In genomic region chr2:152820369-152820768, GRCm38 (mm10) we compare ENCODE assay signal across 8 mouse cellular contexts. TPM values are rescaled to one million over a fixed set of nuclear protein-coding genes. Genes with fewer than 3 reads are reported as not detected.
DNase-seq lines count a peak whose midpoint lies in the region; ATAC-seq lines count a peak whose summit lies in the region.

No protein-coding gene starts in this region.

- WGBS in intestine, embryonic 15.5 days: 68% methylated on average over 2 of the region's 2 CpGs
- WGBS in limb, embryonic 15.5 days: 26% methylated on average over 2 of the region's 2 CpGs
- WGBS in neural tube, embryonic 12.5 days: 7% methylated on average over 2 of the region's 2 CpGs

- H3K9ac ChIP-seq in intestine, embryonic 15.5 days: no peak overlapping the region
- no peak overlapping the region for H3K9ac ChIP-seq in limb, embryonic 15.5 days
- no peak overlapping the region for H3K9ac ChIP-seq in neural tube, embryonic 12.5 days

- no peaks in the 10 kb centered on the region for H3K9me3 ChIP-seq in intestine, embryonic 15.5 days
- H3K9me3 ChIP-seq in limb, embryonic 15.5 days: no peaks in the 10 kb centered on the region
- H3K9me3 ChIP-seq in neural tube, embryonic 12.5 days: 0 out of 2 replicates have a peak, but pooled peaks cover 5% of the 10 kb centered on the region

- H3K4me1 ChIP-seq in intestine, embryonic 15.5 days (replicated peaks): peaks cover 48% of the 10 kb centered on the region
- H3K4me1 ChIP-seq in limb, embryonic 15.5 days: peaks cover 70% of the 10 kb centered on the region
- peaks cover 46% of the 10 kb centered on the region for H3K4me1 ChIP-seq in neural tube, embryonic 12.5 days

- ATAC-seq in intestine, embryonic 15.5 days: 0 out of 2 replicates have a peak, but pooled peaks have one; percentile 30
- ATAC-seq in limb, embryonic 15.5 days (ENCODE audit: insufficient number of reproducible peaks, low FRiP score, low TSS enrichment, low read depth): peak; percentile 46; the same call in 1 of the 2 replicates
- ATAC-seq in neural tube, embryonic 12.5 days (ENCODE audit: low FRiP score, low read depth): no peak; the same call in 1 of the 2 replicates

- H3K27ac ChIP-seq in intestine, embryonic 15.5 days: peak overlapping the region; percentile 73
- peak overlapping the region; percentile 87 for H3K27ac ChIP-seq in limb, embryonic 15.5 days
- H3K27ac ChIP-seq in neural tube, embryonic 12.5 days: no peak overlapping the region

- DNase-seq in layer of hippocampus, adult 11-12 months (ENCODE audit: low spot score): peak; percentile 75
- no peak for DNase-seq in layer of hippocampus, adult 9-10 months (ENCODE audit: low spot score)
- peak; percentile 44 for DNase-seq in adrenal gland, postnatal 10 days
- DNase-seq in gastrocnemius, postnatal 14 days: peak; percentile 53
- no peak for DNase-seq in natural killer cell, adult 2 months (ENCODE audit: low spot score in 2 of 2)

- intact Hi-C loops in gastrocnemius, postnatal 14 days (cut with DNase I; ENCODE audit: low total_unique reads): no loop called here

- H3K36me3 ChIP-seq in intestine, embryonic 15.5 days: peaks cover 9% of the 10 kb centered on the region; the same call in 1 of the 2 replicates
- H3K36me3 ChIP-seq in limb, embryonic 15.5 days: peaks cover 8% of the 10 kb centered on the region
- H3K36me3 ChIP-seq in neural tube, embryonic 12.5 days: peaks cover 22% of the 10 kb centered on the region

- H3K4me3 ChIP-seq in intestine, embryonic 15.5 days (replicated peaks): no peak overlapping the region
- H3K4me3 ChIP-seq in limb, embryonic 15.5 days: no peak overlapping the region
- no peak overlapping the region for H3K4me3 ChIP-seq in neural tube, embryonic 12.5 days

- H3K4me2 ChIP-seq in intestine, embryonic 15.5 days (replicated peaks): 0 out of 2 replicates have a peak overlapping the region, but pooled peaks have one; percentile 10
- peak overlapping the region; percentile 19; the same call in 1 of the 2 replicates for H3K4me2 ChIP-seq in limb, embryonic 15.5 days
- H3K4me2 ChIP-seq in neural tube, embryonic 12.5 days (replicated peaks): 0 out of 2 replicates have a peak overlapping the region, but pooled peaks have one; percentile 0

- H3K27me3 ChIP-seq in intestine, embryonic 15.5 days (replicated peaks): no peaks in the 10 kb centered on the region
- H3K27me3 ChIP-seq in limb, embryonic 15.5 days: no peaks in the 10 kb centered on the region
- H3K27me3 ChIP-seq in neural tube, embryonic 12.5 days (replicated peaks): no peaks in the 10 kb centered on the region

RNA-seq across cellular contexts. Expression of gene Bcl2l1, which starts 11.2 kb away (rescaled TPM):
- total RNA-seq in adrenal gland, postnatal 10 days (2021): 10 to 100 TPM; 49.3 to 56.2 TPM
- total RNA-seq in gastrocnemius, postnatal 14 days (2021): 10 to 100 TPM; 14.4 to 28.6 TPM
- polyA plus RNA-seq in intestine, embryonic 15.5 days (2015; fragmentation: Nextera tagmentation; extraction: Ambion mirVana): 61.9 and 64.0 TPM in 2 replicates
- 96.2 and 96.7 TPM in 2 replicates for polyA plus RNA-seq in limb, embryonic 15.5 days (2015; fragmentation: Nextera tagmentation; extraction: Ambion mirVana)
- 149 and 153 TPM in 2 replicates for polyA plus RNA-seq in neural tube, embryonic 12.5 days (2016; fragmentation: Nextera tagmentation; extraction: Ambion mirVana)

RNA-seq across cellular contexts. Expression of gene Tpx2, which starts 27.4 kb away (rescaled TPM):
- total RNA-seq in adrenal gland, postnatal 10 days (2021): 10 to 100 TPM; 18.4 to 21.4 TPM
- 1 to 10 TPM; 4.1 to 4.7 TPM for total RNA-seq in gastrocnemius, postnatal 14 days (2021)
- 60.1 and 67.6 TPM in 2 replicates for polyA plus RNA-seq in intestine, embryonic 15.5 days (2015; fragmentation: Nextera tagmentation; extraction: Ambion mirVana)
- polyA plus RNA-seq in limb, embryonic 15.5 days (2015; fragmentation: Nextera tagmentation; extraction: Ambion mirVana): 66.2 and 69.1 TPM in 2 replicates
- 78.1 and 80.9 TPM in 2 replicates for polyA plus RNA-seq in neural tube, embryonic 12.5 days (2016; fragmentation: Nextera tagmentation; extraction: Ambion mirVana)

Comparison
In these comparisons a context has a peak if more than half of its experiments do, and no peak if none do; other contexts are left out.
1. DNase-seq: peak in layer of hippocampus, adult 11-12 months (single experiment), adrenal gland, postnatal 10 days (single experiment) and gastrocnemius, postnatal 14 days (single experiment); none in layer of hippocampus, adult 9-10 months (single experiment) and natural killer cell, adult 2 months (0 of 2).
2. Peak in every context shown above with its lines, with median percentiles within 50 percentile points of each other: H3K4me2 ChIP-seq.